Mouse (Mus musculus): ENCODE data around the gene Hist2h2ab. TPM values are rescaled to one million over a fixed set of nuclear protein-coding genes. Genes with fewer than 3 reads are reported as not detected.
A peak's percentile ranks its signal among the peaks of the same experiment; 100 is the strongest.
"Not testable (repeated sequence)": the region's sequence is repeated elsewhere in the genome, so short reads cannot be mapped to it uniquely, and the experiment has no call there.

Gene Hist2h2ab
- polyA plus RNA-seq, 1 experiment from 2014 or later, result not detected

- ATAC-seq (ENCODE audit: insufficient read depth, low FRiP score, low read depth), result peak; percentile 37; the same call in 1 of the 2 replicates
- 2% methylated on average over 14 of the region's 23 CpGs for WGBS
- peaks cover 13% of the 10 kb centered on the region; the same call in 1 of the 2 replicates for H3K4me1 ChIP-seq
Measured at GRCm38 (mm10) chr3:96180727-96181477, 38.8 kb upstream of the Hist2h2ab start, which contains the start of gene Sv2a. Sv2a (plus strand) TSS chr3:96181151.

GRCm38 (mm10) chr3:96181510-96182381 lies 37.9 kb upstream of the Hist2h2ab start:
- Histone ChIP-seq H3K9me3 (no peaks in the 10 kb centered on the region), H3K27ac (peak overlapping the region; percentile 14; the same call in 1 of the 2 replicates), H3K27me3 (replicated peaks) (no peaks in the 10 kb centered on the region), H3K9ac (no peak overlapping the region), H3K4me3 (replicated peaks) (peak overlapping the region; percentile 54), H3K4me1 (peaks cover 13% of the 10 kb centered on the region; the same call in 1 of the 2 replicates), H3K4me2 (peak overlapping the region; percentile 84), H3K36me3 (peaks cover 11% of the 10 kb centered on the region)
- ATAC-seq (ENCODE audit: insufficient read depth, low FRiP score, low read depth), result no peak; the same call in 1 of the 2 replicates
- 30% methylated on average over 12 of the region's 12 CpGs for whole genome bisulfite sequencing

More at GRCm38 (mm10) chr3:96180727-96181477, 38.8 kb upstream of the Hist2h2ab start, which contains the start of gene Sv2a:
- Histone ChIP-seq H3K36me3 (peaks cover 16% of the 10 kb centered on the region), H3K27ac (peak within 1 kb of the TSS; percentile 14; the same call in 1 of the 2 replicates), H3K4me2 (peak within 1 kb of the TSS; percentile 84), H3K9me3 (no peaks in the 10 kb centered on the region), H3K27me3 (replicated peaks) (no peaks in the 10 kb centered on the region), H3K4me3 (replicated peaks) (peak within 1 kb of the TSS; percentile 54), H3K9ac (peak within 1 kb of the TSS; percentile 56)

- Histone ChIP-seq H3K4me1 (peaks cover 13% of the 10 kb centered on the region; the same call in 1 of the 2 replicates), H3K27me3 (replicated peaks) (no peaks in the 10 kb centered on the region), H3K9me3 (no peaks in the 10 kb centered on the region), H3K4me3 (replicated peaks) (peak overlapping the region; percentile 54; the same call in 1 of the 2 replicates), H3K4me2 (peak overlapping the region; percentile 84; the same call in 1 of the 2 replicates), H3K36me3 (peaks cover 11% of the 10 kb centered on the region), H3K27ac (peak overlapping the region; percentile 35; the same call in 1 of the 2 replicates), H3K9ac (no peak overlapping the region)
- no peak for ATAC-seq (ENCODE audit: insufficient read depth, low FRiP score, low read depth)
- 14% methylated on average over 4 of the region's 4 CpGs for WGBS
Measured at GRCm38 (mm10) chr3:96182382-96182776, 37.3 kb upstream of the Hist2h2ab start.

- ATAC-seq (ENCODE audit: insufficient read depth, low FRiP score, low read depth), result no peak
- Histone ChIP-seq H3K9me3 (no peaks in the 10 kb centered on the region), H3K4me2 (no peak overlapping the region), H3K9ac (no peak overlapping the region), H3K4me3 (replicated peaks) (no peak overlapping the region), H3K36me3 (no peaks in the 10 kb centered on the region), H3K27ac (no peak overlapping the region), H3K4me1 (0 out of 2 replicates have a peak, but pooled peaks cover 6% of the 10 kb centered on the region), H3K27me3 (replicated peaks) (no peaks in the 10 kb centered on the region)
- WGBS, result 60% methylated on average over 12 of the region's 12 CpGs
Measured at GRCm38 (mm10) chr3:96192977-96193376, 26.7 kb upstream of the Hist2h2ab start.

DNA sequence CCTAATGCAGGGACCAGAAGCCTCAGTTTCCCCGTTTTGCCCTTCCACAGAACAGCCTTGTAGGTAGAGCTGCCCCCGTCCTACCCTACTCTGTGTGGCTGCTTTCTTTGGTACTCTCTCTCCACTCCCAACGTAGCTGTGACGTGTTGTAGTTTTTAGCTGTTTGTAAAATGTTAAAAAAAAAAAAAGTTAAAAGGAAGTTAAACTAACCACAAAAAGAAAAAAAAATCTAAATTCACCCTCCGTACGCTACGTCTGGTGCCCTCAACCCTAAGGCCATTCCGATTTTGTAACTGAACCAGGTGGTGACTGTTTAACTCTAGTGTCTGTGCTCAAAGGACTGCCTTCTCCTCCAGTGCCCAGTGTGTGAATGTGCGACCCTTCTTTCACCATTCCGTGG lies 24.7 kb upstream of the Hist2h2ab start:
- Histone ChIP-seq H3K27me3 (replicated peaks) (no peaks in the 10 kb centered on the region), H3K9ac (no peak overlapping the region), H3K4me3 (replicated peaks) (no peak overlapping the region), H3K4me1 (0 out of 2 replicates have a peak, but pooled peaks cover 9% of the 10 kb centered on the region), H3K36me3 (no peaks in the 10 kb centered on the region), H3K27ac (no peak overlapping the region), H3K9me3 (no peaks in the 10 kb centered on the region), H3K4me2 (no peak overlapping the region)
- no peak for ATAC-seq (ENCODE audit: insufficient read depth, low FRiP score, low read depth)
- 83% methylated on average over 10 of the region's 10 CpGs for WGBS

GRCm38 (mm10) chr3:96195616-96196313 lies 23.9 kb upstream of the Hist2h2ab start:
- Histone ChIP-seq H3K9me3 (no peaks in the 10 kb centered on the region), H3K36me3 (no peaks in the 10 kb centered on the region), H3K4me3 (replicated peaks) (no peak overlapping the region), H3K27me3 (replicated peaks) (no peaks in the 10 kb centered on the region), H3K27ac (no peak overlapping the region), H3K4me2 (no peak overlapping the region), H3K4me1 (0 out of 2 replicates have a peak, but pooled peaks cover 9% of the 10 kb centered on the region), H3K9ac (no peak overlapping the region)
- 92% methylated on average over 11 of the region's 11 CpGs for WGBS
- no peak for ATAC-seq (ENCODE audit: insufficient read depth, low FRiP score, low read depth)

GRCm38 (mm10) chr3:96196437-96197128 lies 23.1 kb upstream of the Hist2h2ab start:
- Histone ChIP-seq H3K9ac (peak overlapping the region; percentile 84), H3K4me2 (peak overlapping the region; percentile 100), H3K27me3 (replicated peaks) (no peaks in the 10 kb centered on the region), H3K4me1 (0 out of 2 replicates have a peak, but pooled peaks cover 9% of the 10 kb centered on the region), H3K4me3 (replicated peaks) (peak overlapping the region; percentile 77), H3K27ac (peak overlapping the region; percentile 94), H3K36me3 (no peaks in the 10 kb centered on the region), H3K9me3 (no peaks in the 10 kb centered on the region)
- ATAC-seq (ENCODE audit: insufficient read depth, low FRiP score, low read depth), result no peak
- WGBS, result 16% methylated on average over 27 of the region's 27 CpGs

- no peaks in the 10 kb centered on the region for H3K27me3 ChIP-seq (replicated peaks)
- peak overlapping the region; percentile 94 for H3K27ac ChIP-seq
- WGBS, result under 1% methylated on average over 50 of the region's 50 CpGs
- peak overlapping the region; percentile 84 for H3K9ac ChIP-seq
- peak; percentile 92 for ATAC-seq (ENCODE audit: insufficient read depth, low FRiP score, low read depth)
- H3K4me3 ChIP-seq (replicated peaks), result peak overlapping the region; percentile 77
- H3K4me1 ChIP-seq, result 0 out of 2 replicates have a peak, but pooled peaks cover 9% of the 10 kb centered on the region
- no peaks in the 10 kb centered on the region for H3K9me3 ChIP-seq
- H3K36me3 ChIP-seq, result no peaks in the 10 kb centered on the region
- H3K4me2 ChIP-seq, result peak overlapping the region; percentile 100
Measured at GRCm38 (mm10) chr3:96197129-96197749, 22.4 kb upstream of the Hist2h2ab start.

DNA sequence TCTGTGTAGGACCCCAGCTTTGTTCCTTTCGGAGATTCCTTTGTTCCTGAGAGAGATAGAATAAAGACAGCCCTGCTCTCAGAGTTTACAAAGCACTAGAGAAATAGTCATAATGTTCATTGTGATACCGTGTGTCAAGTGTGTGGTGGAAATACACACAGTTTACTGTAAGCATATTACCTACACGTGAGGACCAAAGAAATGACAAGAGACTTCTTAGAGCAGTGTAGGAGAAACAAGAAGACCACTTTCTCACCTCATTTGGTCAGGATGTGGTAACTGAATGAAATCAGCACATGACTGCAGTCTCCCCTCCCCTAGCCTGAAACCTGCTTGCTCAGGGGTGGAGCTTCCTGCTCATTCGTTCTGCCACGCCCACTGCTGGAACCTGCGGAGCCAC lies 21.5 kb upstream of the Hist2h2ab start:
- H3K36me3 ChIP-seq, result no peaks in the 10 kb centered on the region

DNA sequence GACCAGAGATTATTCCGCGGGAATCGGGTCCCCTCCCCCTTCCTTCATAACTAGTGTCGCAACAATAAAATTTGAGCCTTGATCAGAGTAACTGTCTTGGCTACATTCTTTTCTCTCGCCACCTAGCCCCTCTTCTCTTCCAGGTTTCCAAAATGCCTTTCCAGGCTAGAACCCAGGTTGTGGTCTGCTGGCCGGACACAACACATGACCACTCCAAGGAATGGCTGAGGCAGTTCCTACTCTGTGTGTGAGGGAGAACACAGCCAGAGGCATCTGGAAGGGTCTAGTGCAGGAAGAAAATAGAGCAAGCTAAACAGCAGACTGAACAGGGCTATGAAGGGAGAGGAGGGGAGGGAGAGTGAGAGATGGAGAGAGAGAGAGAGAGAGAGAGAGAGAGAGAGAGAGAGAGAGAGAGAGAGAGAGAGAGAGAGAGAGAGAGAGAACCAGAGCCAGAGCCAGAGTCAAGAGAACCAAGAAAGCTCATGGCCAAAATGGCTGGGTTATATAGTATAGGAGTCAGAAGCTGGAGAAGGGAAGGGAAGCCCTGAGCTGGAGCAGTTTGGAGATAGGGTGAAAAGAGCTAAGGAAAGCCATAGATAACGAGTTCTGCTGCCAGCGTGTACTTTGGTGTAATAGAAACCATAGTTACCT lies 20.9 kb upstream of the Hist2h2ab start:
- not testable (repeated sequence) for H3K4me3 ChIP-seq (replicated peaks); ATAC-seq (ENCODE audit: insufficient read depth, low FRiP score, low read depth); H3K4me1 ChIP-seq; H3K4me2 ChIP-seq; H3K9me3 ChIP-seq; H3K27me3 ChIP-seq (replicated peaks); H3K36me3 ChIP-seq; H3K27ac ChIP-seq; H3K9ac ChIP-seq
- WGBS, result 26% methylated on average over 8 of the region's 8 CpGs

More for the DNA sequence above, 21.5 kb upstream of the Hist2h2ab start:
- H3K4me2 ChIP-seq, result peak overlapping the region; percentile 100
- peak overlapping the region; percentile 77 for H3K4me3 ChIP-seq (replicated peaks)
- H3K9me3 ChIP-seq, result no peaks in the 10 kb centered on the region
- peak; percentile 56; the same call in 1 of the 2 replicates for ATAC-seq (ENCODE audit: insufficient read depth, low FRiP score, low read depth)
- WGBS, result 6% methylated on average over 6 of the region's 6 CpGs
- no peaks in the 10 kb centered on the region for H3K27me3 ChIP-seq (replicated peaks)
- H3K27ac ChIP-seq, result peak overlapping the region; percentile 75
- no peak overlapping the region for H3K9ac ChIP-seq
- 0 out of 2 replicates have a peak, but pooled peaks cover 9% of the 10 kb centered on the region for H3K4me1 ChIP-seq
